Mouse (Mus musculus): ENCODE measurements around the gene Ankfy1. TPM values are rescaled to one million over a fixed set of nuclear protein-coding genes. Genes with fewer than 3 reads are reported as not detected.
"Not testable (repeated sequence)": the region's sequence is repeated elsewhere in the genome, so short reads cannot be mapped to it uniquely, and the experiment has no call there.

Gene Ankfy1
- polyA plus RNA-seq, 1 experiment from 2014 or later: 28.1 TPM

DNA sequence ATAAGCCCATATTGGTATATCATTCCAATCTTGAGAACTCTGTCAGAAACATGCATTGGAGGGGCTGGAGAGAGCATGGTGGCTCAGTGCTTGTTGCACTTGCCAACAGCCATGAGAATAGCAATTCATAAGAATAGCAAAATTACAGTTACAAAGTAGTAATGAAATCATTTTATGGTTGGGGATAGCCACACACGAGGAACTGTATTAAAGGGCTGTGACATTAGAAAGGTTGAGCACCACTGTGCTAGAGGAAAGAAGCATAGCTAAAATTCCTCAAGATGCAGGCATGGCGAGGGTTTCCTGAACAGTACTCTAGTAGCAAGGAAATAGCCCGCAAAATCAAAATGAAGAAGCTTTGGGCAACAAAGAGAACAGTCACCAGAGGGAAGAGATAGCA, 43.9 kb downstream of the Ankfy1 start:
- DNase-seq (ENCODE audit: low spot score) (no peak), ATAC-seq (ENCODE audit: low FRiP score) (no peak)
- Histone ChIP-seq H3K27ac (ENCODE audit: low read depth, low read length) (no peak overlapping the region), H3K36me3 (ENCODE audit: control insufficient read depth, insufficient read depth, low read length) (peaks cover 6% of the 10 kb centered on the region; the same call in 1 of the 2 replicates), H3K4me3 (ENCODE audit: low read depth, low read length) (no peak overlapping the region), H3K4me2 (replicated peaks; ENCODE audit: low read depth, low read length) (no peak overlapping the region), H3K27me3 (ENCODE audit: control insufficient read depth, insufficient read depth, low read length) (no peaks in the 10 kb centered on the region), H3K4me1 (replicated peaks; ENCODE audit: control insufficient read depth, insufficient read depth, low read length) (no peaks in the 10 kb centered on the region), H3K9me3 (ENCODE audit: control insufficient read depth, low read length) (no peaks in the 10 kb centered on the region), H3K9ac (ENCODE audit: low read depth, low read length) (no peak overlapping the region)
- 90% methylated on average over 3 of the region's 3 CpGs for WGBS

DNA sequence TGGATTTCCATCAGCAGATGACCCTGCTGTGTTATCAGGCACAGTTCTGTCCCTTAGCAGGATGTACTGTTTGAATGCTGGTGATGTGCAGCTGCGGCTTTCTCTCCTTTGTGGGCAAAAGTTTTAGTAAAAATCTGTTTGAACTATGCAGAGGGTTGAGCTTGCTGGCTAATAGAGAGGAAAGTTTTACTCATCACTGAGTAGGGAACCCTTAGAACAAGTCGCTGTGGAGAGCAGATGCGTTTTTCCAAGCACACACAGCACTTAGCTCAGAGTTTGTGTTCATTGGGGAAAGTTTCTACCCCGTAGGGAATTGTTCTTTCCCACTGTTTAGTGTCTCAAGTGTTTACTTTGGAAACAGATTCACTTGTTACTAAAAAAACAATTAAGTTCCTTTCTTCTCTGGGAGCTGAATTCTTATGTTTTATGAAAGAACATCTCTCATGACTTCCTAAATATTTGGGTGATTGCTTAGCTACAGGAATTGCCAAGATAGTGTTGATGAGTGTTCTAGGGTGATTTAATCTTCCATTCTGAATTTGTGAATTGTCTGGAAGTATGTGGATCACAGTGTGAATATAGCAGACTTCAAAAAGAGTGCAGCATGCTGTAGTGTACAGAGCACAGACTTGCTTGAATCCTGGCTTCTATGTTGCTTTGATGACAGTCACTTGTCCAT, 45.2 kb downstream of the Ankfy1 start:
- H3K36me3 ChIP-seq (ENCODE audit: control insufficient read depth, insufficient read depth, low read length): peaks cover 6% of the 10 kb centered on the region; the same call in 1 of the 2 replicates
- H3K4me2 ChIP-seq (replicated peaks; ENCODE audit: low read depth, low read length): no peak overlapping the region
- H3K9me3 ChIP-seq (ENCODE audit: control insufficient read depth, low read length): no peaks in the 10 kb centered on the region
- no peaks in the 10 kb centered on the region for H3K27me3 ChIP-seq (ENCODE audit: control insufficient read depth, insufficient read depth, low read length)
- no peaks in the 10 kb centered on the region for H3K4me1 ChIP-seq (replicated peaks; ENCODE audit: control insufficient read depth, insufficient read depth, low read length)
- 86% methylated on average over 4 of the region's 4 CpGs for WGBS
- H3K9ac ChIP-seq (ENCODE audit: low read depth, low read length): no peak overlapping the region
- H3K4me3 ChIP-seq (ENCODE audit: low read depth, low read length): no peak overlapping the region
- DNase-seq (ENCODE audit: low spot score): no peak
- ATAC-seq (ENCODE audit: low FRiP score): no peak
- no peak overlapping the region for H3K27ac ChIP-seq (ENCODE audit: low read depth, low read length)

DNA sequence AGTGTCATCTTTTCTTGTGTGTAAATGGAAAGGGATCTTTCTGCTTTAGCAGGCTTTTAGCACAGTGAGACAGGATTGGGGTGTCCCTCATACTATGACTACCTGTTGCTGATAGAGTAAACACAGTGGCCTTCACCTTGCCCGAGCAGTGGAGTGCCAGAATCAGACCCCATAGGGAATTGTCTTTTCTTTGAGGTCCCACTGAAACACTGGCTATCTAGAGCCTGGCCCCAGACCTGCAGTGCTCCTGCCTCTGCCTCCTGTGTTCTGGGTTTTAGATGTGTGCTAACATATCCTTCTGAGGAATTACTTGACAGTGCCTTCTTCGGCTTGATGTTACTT, 45.7 kb downstream of the Ankfy1 start:
- ATAC-seq (ENCODE audit: low FRiP score): no peak
- H3K4me1 ChIP-seq (replicated peaks; ENCODE audit: control insufficient read depth, insufficient read depth, low read length): no peaks in the 10 kb centered on the region
- no peaks in the 10 kb centered on the region for H3K27me3 ChIP-seq (ENCODE audit: control insufficient read depth, insufficient read depth, low read length)
- H3K36me3 ChIP-seq (ENCODE audit: control insufficient read depth, insufficient read depth, low read length): peaks cover 6% of the 10 kb centered on the region
- no peak overlapping the region for H3K27ac ChIP-seq (ENCODE audit: low read depth, low read length)
- no peak overlapping the region for H3K4me2 ChIP-seq (replicated peaks; ENCODE audit: low read depth, low read length)
- no peak for DNase-seq (ENCODE audit: low spot score)
- no peaks in the 10 kb centered on the region for H3K9me3 ChIP-seq (ENCODE audit: control insufficient read depth, low read length)
- WGBS: 80% methylated on average over 2 of the region's 2 CpGs
- H3K4me3 ChIP-seq (ENCODE audit: low read depth, low read length): no peak overlapping the region
- H3K9ac ChIP-seq (ENCODE audit: low read depth, low read length): no peak overlapping the region

DNA sequence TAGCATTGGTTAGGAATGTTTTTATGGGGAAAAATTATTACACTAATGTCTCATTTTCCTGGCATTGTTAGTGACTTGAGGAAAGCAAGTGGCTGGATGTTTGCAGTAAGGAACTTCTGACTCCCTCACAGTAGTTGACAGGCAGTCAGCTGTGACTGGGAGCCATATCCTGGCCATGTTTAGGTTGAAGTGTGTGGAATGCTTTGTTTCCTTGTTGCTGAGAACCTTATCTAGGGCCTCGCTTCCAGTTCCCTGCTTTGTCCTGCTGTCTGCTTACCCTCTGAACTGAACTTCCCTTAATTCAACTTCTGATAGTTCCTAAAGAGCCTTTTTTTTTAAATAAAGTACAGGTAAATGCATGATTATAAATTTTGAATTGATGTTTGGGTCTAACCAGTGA, 46.5 kb downstream of the Ankfy1 start:
- Histone ChIP-seq H3K9me3 (ENCODE audit: control insufficient read depth, low read length) (no peaks in the 10 kb centered on the region), H3K27ac (ENCODE audit: low read depth, low read length) (no peak overlapping the region), H3K36me3 (ENCODE audit: control insufficient read depth, insufficient read depth, low read length) (peaks cover 6% of the 10 kb centered on the region), H3K4me2 (replicated peaks; ENCODE audit: low read depth, low read length) (no peak overlapping the region), H3K4me3 (ENCODE audit: low read depth, low read length) (no peak overlapping the region), H3K27me3 (ENCODE audit: control insufficient read depth, insufficient read depth, low read length) (no peaks in the 10 kb centered on the region), H3K9ac (ENCODE audit: low read depth, low read length) (no peak overlapping the region), H3K4me1 (replicated peaks; ENCODE audit: control insufficient read depth, insufficient read depth, low read length) (no peaks in the 10 kb centered on the region)
- WGBS: 59% methylated on average over 1 of the region's 1 CpGs
- DNase-seq (ENCODE audit: low spot score) (no peak), ATAC-seq (ENCODE audit: low FRiP score) (no peak)

DNA sequence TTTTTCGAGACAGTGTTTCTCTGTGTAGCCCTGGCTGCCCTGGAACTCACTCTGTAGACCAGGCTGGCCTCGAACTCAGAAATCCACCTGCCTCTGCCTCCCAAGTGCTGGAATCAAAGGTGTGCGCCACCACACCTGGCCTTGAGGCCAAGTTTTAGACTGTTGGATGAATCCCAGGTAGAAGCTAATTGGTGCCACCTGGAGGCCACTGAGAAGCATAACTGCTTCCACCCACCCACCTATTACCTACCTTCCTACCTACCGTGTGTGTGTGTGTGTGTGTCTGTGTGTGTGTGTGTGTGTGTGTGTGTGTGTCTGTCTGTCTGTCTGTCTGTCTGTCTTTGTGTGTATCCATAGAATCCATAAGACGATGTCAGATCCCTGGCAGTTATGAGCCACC, 47.7 kb downstream of the Ankfy1 start:
- not testable (repeated sequence) for H3K9me3 ChIP-seq (ENCODE audit: control insufficient read depth, low read length); H3K4me1 ChIP-seq (replicated peaks; ENCODE audit: control insufficient read depth, insufficient read depth, low read length); H3K9ac ChIP-seq (ENCODE audit: low read depth, low read length); H3K4me3 ChIP-seq (ENCODE audit: low read depth, low read length); H3K4me2 ChIP-seq (replicated peaks; ENCODE audit: low read depth, low read length); H3K36me3 ChIP-seq (ENCODE audit: control insufficient read depth, insufficient read depth, low read length); H3K27me3 ChIP-seq (ENCODE audit: control insufficient read depth, insufficient read depth, low read length); H3K27ac ChIP-seq (ENCODE audit: low read depth, low read length); DNase-seq (ENCODE audit: low spot score); ATAC-seq (ENCODE audit: low FRiP score)
- 90% methylated on average over 5 of the region's 5 CpGs for WGBS

DNA sequence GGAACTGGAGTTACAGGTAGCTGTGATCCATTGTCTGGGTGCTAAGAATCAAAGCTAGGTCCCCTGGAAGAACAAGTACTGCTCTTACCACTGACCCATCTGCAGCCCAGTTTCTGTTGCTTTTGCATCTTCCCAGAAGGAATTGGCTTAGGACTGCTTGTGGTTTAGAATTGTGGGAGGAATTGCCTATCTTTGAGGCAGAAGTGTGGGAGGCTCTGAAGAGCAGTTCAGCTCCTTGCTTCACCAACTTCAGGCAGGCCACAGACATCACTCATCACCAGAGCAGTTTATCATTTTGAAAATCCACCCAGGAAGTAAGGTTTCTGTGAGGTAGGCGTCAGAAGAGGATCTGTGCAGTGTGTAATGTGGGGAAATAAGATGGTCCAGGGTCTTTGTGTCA, 49.2 kb downstream of the Ankfy1 start:
- no peak for DNase-seq (ENCODE audit: low spot score)

DNA sequence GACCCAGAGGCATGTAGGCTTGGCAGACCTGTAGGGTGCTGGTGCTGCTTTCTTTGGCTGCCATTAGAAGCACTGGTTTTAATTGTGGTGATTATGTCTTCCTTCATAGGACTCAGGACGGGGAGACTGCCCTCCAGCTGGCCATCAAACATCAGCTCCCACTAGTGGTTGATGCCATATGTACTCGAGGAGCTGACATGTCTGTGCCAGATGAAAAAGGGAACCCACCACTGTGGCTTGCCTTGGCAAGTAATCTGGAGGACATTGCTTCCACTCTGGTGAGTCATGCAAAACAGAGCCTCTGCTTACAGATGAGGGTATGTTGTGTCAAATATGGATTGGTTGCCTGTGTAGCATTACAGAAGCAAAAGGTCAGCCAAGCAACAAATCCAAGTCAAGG, 62.1 kb downstream of the Ankfy1 start:
- Histone ChIP-seq H3K4me3 (ENCODE audit: low read depth, low read length) (no peak overlapping the region), H3K9ac (ENCODE audit: low read depth, low read length) (no peak overlapping the region), H3K4me1 (replicated peaks; ENCODE audit: control insufficient read depth, insufficient read depth, low read length) (no peaks in the 10 kb centered on the region), H3K36me3 (ENCODE audit: control insufficient read depth, insufficient read depth, low read length) (peaks cover 6% of the 10 kb centered on the region; the same call in 1 of the 2 replicates), H3K4me2 (replicated peaks; ENCODE audit: low read depth, low read length) (no peak overlapping the region), H3K27me3 (ENCODE audit: control insufficient read depth, insufficient read depth, low read length) (no peaks in the 10 kb centered on the region), H3K27ac (ENCODE audit: low read depth, low read length) (no peak overlapping the region), H3K9me3 (ENCODE audit: control insufficient read depth, low read length) (no peaks in the 10 kb centered on the region)
- ATAC-seq (ENCODE audit: low FRiP score): no peak
- DNase-seq (ENCODE audit: low spot score): no peak
- WGBS: 49% methylated on average over 2 of the region's 2 CpGs

More for the DNA sequence above, 49.2 kb downstream of the Ankfy1 start:
- Histone ChIP-seq H3K9ac (ENCODE audit: low read depth, low read length) (no peak overlapping the region), H3K4me3 (ENCODE audit: low read depth, low read length) (no peak overlapping the region), H3K4me2 (replicated peaks; ENCODE audit: low read depth, low read length) (no peak overlapping the region), H3K27ac (ENCODE audit: low read depth, low read length) (no peak overlapping the region), H3K27me3 (ENCODE audit: control insufficient read depth, insufficient read depth, low read length) (no peaks in the 10 kb centered on the region), H3K9me3 (ENCODE audit: control insufficient read depth, low read length) (no peaks in the 10 kb centered on the region), H3K36me3 (ENCODE audit: control insufficient read depth, insufficient read depth, low read length) (peaks cover 3% of the 10 kb centered on the region), H3K4me1 (replicated peaks; ENCODE audit: control insufficient read depth, insufficient read depth, low read length) (no peaks in the 10 kb centered on the region)
- WGBS: 96% methylated on average over 1 of the region's 1 CpGs
- no peak for ATAC-seq (ENCODE audit: low FRiP score)

DNA sequence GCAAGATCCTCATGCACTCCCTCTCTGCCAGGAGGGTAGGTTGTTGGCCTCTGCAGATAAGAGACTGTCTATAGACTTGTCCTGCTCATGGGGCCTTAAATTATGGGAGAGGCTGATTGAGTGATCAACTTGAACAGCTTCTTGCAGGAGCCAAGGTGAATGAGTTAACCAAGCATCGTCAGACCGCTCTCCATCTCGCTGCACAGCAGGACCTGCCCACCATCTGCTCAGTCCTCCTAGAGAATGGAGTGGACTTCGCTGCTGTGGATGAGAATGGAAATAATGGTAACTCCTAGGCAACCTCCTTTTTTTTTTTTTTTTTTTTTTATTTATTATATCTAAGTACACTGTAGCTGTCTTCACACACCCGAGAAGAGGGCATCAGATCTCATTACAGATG, 68.5 kb downstream of the Ankfy1 start:
- H3K36me3 ChIP-seq (ENCODE audit: control insufficient read depth, insufficient read depth, low read length): peaks cover 8% of the 10 kb centered on the region
- H3K27me3 ChIP-seq (ENCODE audit: control insufficient read depth, insufficient read depth, low read length): no peaks in the 10 kb centered on the region
- H3K4me1 ChIP-seq (replicated peaks; ENCODE audit: control insufficient read depth, insufficient read depth, low read length): no peaks in the 10 kb centered on the region
- H3K4me3 ChIP-seq (ENCODE audit: low read depth, low read length): no peak overlapping the region
- ATAC-seq (ENCODE audit: low FRiP score) (no peak), DNase-seq (ENCODE audit: low spot score) (no peak)
- 95% methylated on average over 5 of the region's 5 CpGs for WGBS
- H3K4me2 ChIP-seq (replicated peaks; ENCODE audit: low read depth, low read length): no peak overlapping the region
- no peak overlapping the region for H3K9ac ChIP-seq (ENCODE audit: low read depth, low read length)
- H3K9me3 ChIP-seq (ENCODE audit: control insufficient read depth, low read length): no peaks in the 10 kb centered on the region
- H3K27ac ChIP-seq (ENCODE audit: low read depth, low read length): no peak overlapping the region

DNA sequence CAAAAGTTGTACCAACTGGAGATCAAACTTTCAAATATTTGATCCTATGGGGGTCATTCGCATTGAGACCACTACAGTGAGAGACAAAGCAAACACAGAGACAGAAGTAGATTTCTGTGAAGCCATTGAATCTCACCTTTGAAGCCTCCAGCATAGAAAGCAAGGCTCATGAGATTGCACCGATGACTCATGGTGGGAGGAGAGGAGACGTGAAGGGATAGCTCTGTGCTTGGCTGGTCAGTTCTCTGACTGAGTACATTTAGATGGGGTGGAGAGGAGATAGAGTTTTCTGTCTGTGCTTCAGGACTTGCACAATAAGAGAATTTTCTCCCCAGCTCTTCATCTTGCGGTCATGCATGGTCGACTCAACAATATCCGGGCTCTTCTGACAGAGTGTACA, 69.8 kb downstream of the Ankfy1 start:
- H3K27ac ChIP-seq (ENCODE audit: low read depth, low read length): no peak overlapping the region
- H3K36me3 ChIP-seq (ENCODE audit: control insufficient read depth, insufficient read depth, low read length): peaks cover 14% of the 10 kb centered on the region
- H3K27me3 ChIP-seq (ENCODE audit: control insufficient read depth, insufficient read depth, low read length): no peaks in the 10 kb centered on the region
- H3K4me2 ChIP-seq (replicated peaks; ENCODE audit: low read depth, low read length): no peak overlapping the region
- no peak for DNase-seq (ENCODE audit: low spot score)
- WGBS: 94% methylated on average over 6 of the region's 6 CpGs
- no peak overlapping the region for H3K4me3 ChIP-seq (ENCODE audit: low read depth, low read length)
- ATAC-seq (ENCODE audit: low FRiP score): no peak
- no peaks in the 10 kb centered on the region for H3K9me3 ChIP-seq (ENCODE audit: control insufficient read depth, low read length)
- H3K9ac ChIP-seq (ENCODE audit: low read depth, low read length): no peak overlapping the region
- no peaks in the 10 kb centered on the region for H3K4me1 ChIP-seq (replicated peaks; ENCODE audit: control insufficient read depth, insufficient read depth, low read length)
